Mouse (Mus musculus) liver, postnatal 0 days (tissue): Measurements from ENCODE around the gene Kctd11.

ENCODE experiments used
- CTCF ChIP-seq: sonication (generic); IDR thresholded peaks from 2 replicates; pipeline ENCODE4 v1.5.1; 2016; ENCODE audit warnings: antibody characterized with exemption, low read depth
- EP300 ChIP-seq: IDR thresholded peaks from 2 replicates; pipeline ENCODE4 v1.6.1; 2016; ENCODE audit warnings: antibody characterized with exemption, low read depth, mild to moderate bottlenecking

- TF ChIP-seq EP300, result no peak
- no peak for TF ChIP-seq CTCF
These were observed 33.2 kb upstream of the Kctd11 start for GRCm38 (mm10) chr11:69914372-69914764.
